Mouse (Mus musculus) G1E (cell line): ENCODE measurements around the gene Hnrnpl. TPM values are rescaled to one million over a fixed set of nuclear protein-coding genes. Genes with fewer than 3 reads are reported as not detected.
"Not testable (repeated sequence)": the region's sequence is repeated elsewhere in the genome, so short reads cannot be mapped to it uniquely, and the experiment has no call there.

Experiments
- ATAC-seq: 2 replicates; pipeline ENCODE4 v1.8.0; 2016; ENCODE audit warnings: mild to moderate bottlenecking; ENCODE audit not compliant: insufficient number of reproducible peaks, poor library complexity, low FRiP score, severe bottlenecking; ENCODE audit errors: extremely low read depth
- DNase-seq: peaks from one replicate; pipeline ENCODE4 v3.0.0; 2012; ENCODE audit warnings: low spot score
- H3K27me3 ChIP-seq: 2 replicates; pipeline ENCODE4 v1.6.1; 2012; ENCODE audit warnings: mild to moderate bottlenecking, low read length, inconsistent platforms; ENCODE audit not compliant: insufficient read depth
- H3K36me3 ChIP-seq: replicated peaks from 2 replicates; pipeline ENCODE3; 2012; ENCODE audit warnings: mild to moderate bottlenecking, inconsistent platforms
- H3K4me1 ChIP-seq: 2 replicates; pipeline ENCODE4 v1.6.1; 2012; ENCODE audit warnings: low read depth, low read length, inconsistent platforms, mixed read lengths; ENCODE audit not compliant: insufficient read depth
- H3K4me3 ChIP-seq: 2 replicates; pipeline ENCODE4 v1.5.1; 2012; ENCODE audit warnings: low read depth, mild to moderate bottlenecking, inconsistent platforms, low read length, moderate library complexity, mixed read lengths
- H3K9me3 ChIP-seq: replicated peaks from 2 replicates; pipeline ENCODE4 v1.6.1; 2012; ENCODE audit warnings: inconsistent platforms
- CTCF ChIP-seq: IDR thresholded peaks from 2 replicates; pipeline ENCODE4 v1.5.1; 2012; ENCODE audit warnings: low read depth, low read length, inconsistent platforms, mixed read lengths
- GATA1 ChIP-seq: IDR thresholded peaks from 2 replicates; pipeline ENCODE4 v1.6.1; 2012; ENCODE audit warnings: borderline replicate concordance, low read length, inconsistent platforms, mixed read lengths
- GATA2 ChIP-seq: IDR thresholded peaks from 2 replicates; pipeline ENCODE4 v1.6.1; 2012; ENCODE audit warnings: low read depth, low read length, inconsistent platforms, borderline replicate concordance
- POLR2AphosphoS5 ChIP-seq: IDR thresholded peaks from 2 replicates; pipeline ENCODE4 v1.6.1; 2012; ENCODE audit warnings: low read depth, low read length, inconsistent platforms; ENCODE audit not compliant: insufficient replicate concordance
- TAL1 ChIP-seq: conservative IDR thresholded peaks from 2 replicates; pipeline ENCODE4 v1.6.1; 2012; ENCODE audit warnings: low read depth, low read length, inconsistent platforms, mixed read lengths
- polyA plus RNA-seq: library from polyadenylated mRNA; stranded (reverse); fragments of >175 nt; gene quantifications from 2 replicates; pipeline ENCODE4 v1.2.3, GENCODE M21; 2012
- total RNA-seq, 2 experiments: library from RNA; stranded (forward) in 1 of 2; stranded (reverse) in 1 of 2; fragments of 200-1000 nt in 1 of 2; fragments of >200 nt in 1 of 2; fragmentation: Nextera tagmentation in 1 of 2; gene quantifications; 2 replicates each; pipeline ENCODE4 v1.2.3; 2014 to 2017

Hnrnpl gene
- total and polyA plus RNA-seq, 3 experiments: 279 to 470 (median 430) TPM

DNA sequence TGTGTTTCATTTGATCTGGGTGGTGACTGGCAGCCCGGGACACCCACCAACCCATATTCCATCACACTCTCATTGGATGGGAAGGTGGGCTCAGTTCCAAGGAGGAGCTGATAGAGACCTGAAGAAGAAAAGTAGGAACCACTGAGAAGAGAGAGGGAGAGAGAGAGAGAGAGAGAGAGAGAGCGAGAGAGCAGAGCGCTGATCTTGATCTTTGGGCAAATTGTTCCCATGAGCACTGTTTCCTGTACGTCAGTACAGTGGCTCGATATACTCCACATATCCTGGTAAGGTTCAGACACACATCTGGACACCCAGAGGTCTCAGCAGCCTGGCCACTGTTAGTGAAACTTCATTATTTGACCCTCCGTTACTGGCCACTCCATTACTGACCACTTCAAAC, 55.2 kb downstream of the Hnrnpl start, which contains the start of gene Lgals7:
TSS of gene Lgals7 (plus strand) at position 314 of the 400 bp plus-strand sequence.
- peaks cover 47% of the 10 kb centered on the region for H3K4me1 ChIP-seq
- no peaks in the 10 kb centered on the region; the same call in 1 of the 2 replicates for H3K27me3 ChIP-seq
- H3K9me3 ChIP-seq: peaks cover 4% of the 10 kb centered on the region
- TF ChIP-seq CTCF (no peak), TAL1 (no peak), POLR2AphosphoS5 (no peak), GATA2 (no peak), GATA1 (no peak)
- H3K4me3 ChIP-seq: no peak within 1 kb of the TSS
- DNase-seq: no peak
- ATAC-seq: no peak
- H3K36me3 ChIP-seq: no peaks in the 10 kb centered on the region

DNA sequence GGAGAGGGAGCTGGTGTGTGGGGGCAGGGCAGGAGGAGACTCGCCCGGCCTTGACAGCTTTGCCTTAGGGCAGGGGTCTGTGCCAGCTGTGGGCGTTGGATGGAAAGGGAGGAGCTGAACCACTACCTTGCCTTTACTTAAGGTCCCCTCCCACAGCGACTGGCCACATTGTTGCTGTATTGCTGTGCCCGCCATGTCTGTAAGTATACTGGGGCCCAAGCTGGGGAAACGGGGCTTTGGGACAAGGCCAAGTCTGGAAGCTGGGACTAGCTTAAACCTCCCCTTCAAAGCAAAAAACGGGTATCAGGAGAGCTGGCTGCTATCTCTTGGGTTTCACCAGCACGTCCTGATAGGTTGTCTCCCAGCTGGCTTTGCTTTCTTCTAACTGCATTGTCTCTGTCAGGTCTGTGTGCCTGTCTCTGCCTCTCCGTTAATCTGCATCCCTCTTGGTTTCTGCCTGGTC, 56.0 kb downstream of the Hnrnpl start:
- no peak for ATAC-seq
- Histone ChIP-seq H3K4me3 (no peak overlapping the region), H3K27me3 (no peaks in the 10 kb centered on the region; the same call in 1 of the 2 replicates), H3K36me3 (no peaks in the 10 kb centered on the region), H3K4me1 (peaks cover 47% of the 10 kb centered on the region), H3K9me3 (peaks cover 4% of the 10 kb centered on the region)
- TF ChIP-seq GATA1: no peak
- no peak for TF ChIP-seq CTCF
- no peak for TF ChIP-seq GATA2
- TF ChIP-seq TAL1: no peak
- no peak for TF ChIP-seq POLR2AphosphoS5
- no peak for DNase-seq

DNA sequence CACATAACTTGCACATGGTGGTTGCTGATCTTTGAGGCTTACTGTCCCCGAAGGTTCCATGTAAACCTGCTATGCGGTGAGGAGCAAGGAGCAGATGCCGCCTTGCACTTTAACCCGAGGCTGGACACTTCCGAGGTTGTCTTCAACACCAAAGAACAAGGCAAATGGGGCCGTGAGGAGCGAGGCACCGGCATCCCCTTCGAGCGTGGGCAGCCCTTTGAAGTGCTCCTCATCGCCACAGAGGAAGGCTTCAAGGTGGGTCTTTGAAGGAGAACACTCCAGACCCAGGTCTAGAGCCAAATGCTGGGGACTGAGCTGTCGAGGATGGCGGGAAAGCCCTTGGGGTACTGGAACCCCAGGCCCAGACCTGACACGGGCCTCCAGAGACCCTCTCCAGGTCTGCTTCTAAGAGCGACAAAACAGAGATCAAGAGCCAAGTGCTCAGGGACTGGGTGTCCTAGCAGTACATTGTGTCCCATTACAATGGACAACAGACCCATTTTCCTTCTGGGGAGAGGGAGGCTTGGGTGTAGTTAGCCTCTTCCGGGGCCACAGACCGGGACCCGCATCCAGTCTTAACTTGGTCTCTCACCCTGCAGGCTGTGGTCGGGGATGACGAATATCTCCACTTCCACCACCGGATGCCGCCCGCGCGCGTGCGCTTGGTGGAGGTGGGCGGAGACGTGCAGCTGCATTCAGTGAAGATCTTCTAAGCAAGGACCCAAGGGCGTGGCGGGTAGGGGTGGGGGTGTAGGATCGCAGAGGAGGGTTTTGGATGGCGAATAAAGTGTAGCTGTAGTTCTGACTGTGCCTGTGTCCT, 57.4 kb downstream of the Hnrnpl start:
- Histone ChIP-seq H3K36me3 (no peaks in the 10 kb centered on the region), H3K4me3 (peak overlapping the region; percentile 64; the same call in 1 of the 2 replicates), H3K9me3 (peaks cover 4% of the 10 kb centered on the region), H3K4me1 (peaks cover 47% of the 10 kb centered on the region), H3K27me3 (no peaks in the 10 kb centered on the region; the same call in 1 of the 2 replicates)
- ATAC-seq: peak; percentile 89
- peak; percentile 95 for DNase-seq
- TF ChIP-seq GATA1 (no peak), GATA2 (no peak)

DNA sequence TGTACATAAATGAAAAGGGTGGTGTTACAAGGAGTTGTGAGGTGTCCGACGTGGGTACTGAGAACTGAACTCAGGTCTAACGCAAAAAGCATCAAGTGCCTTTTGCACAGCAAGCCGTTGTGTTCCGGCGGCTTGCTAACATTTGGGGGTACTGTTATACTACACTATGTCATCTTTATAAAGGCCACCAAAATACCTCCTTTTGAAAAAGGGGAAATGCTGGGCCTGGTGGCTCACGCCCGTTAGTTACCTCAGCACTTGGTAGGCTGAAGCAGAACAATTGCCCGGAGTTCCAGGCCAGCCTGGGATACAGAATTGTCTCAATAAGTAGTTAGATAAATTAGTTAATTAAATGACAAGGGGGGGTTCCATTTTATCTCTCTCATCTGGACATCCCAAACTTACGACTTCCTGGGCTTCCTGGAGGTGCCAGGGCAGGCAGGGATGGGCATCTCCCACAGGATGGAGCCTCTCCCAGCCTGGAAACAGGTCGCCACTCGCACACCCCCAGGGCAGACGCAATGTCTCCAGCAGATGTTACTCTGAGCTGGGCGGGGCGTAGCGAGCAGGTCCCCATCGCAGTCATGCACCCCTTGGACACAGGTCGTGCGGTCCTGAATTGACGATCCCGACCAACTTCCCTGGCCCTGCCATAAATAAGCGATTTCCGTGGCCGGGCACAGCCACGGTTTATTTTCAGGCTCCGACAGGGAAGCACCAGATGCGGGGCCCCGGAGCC, 58.6 kb downstream of the Hnrnpl start:
- Histone ChIP-seq H3K9me3 (no peaks in the 10 kb centered on the region), H3K4me1 (peaks cover 47% of the 10 kb centered on the region), H3K36me3 (no peaks in the 10 kb centered on the region), H3K27me3 (no peaks in the 10 kb centered on the region; the same call in 1 of the 2 replicates), H3K4me3 (peak overlapping the region; percentile 63; the same call in 1 of the 2 replicates)
- DNase-seq (no peak), ATAC-seq (no peak)
- TF ChIP-seq GATA2: no peak
- no peak for TF ChIP-seq CTCF
- no peak for TF ChIP-seq TAL1
- TF ChIP-seq POLR2AphosphoS5: no peak

DNA sequence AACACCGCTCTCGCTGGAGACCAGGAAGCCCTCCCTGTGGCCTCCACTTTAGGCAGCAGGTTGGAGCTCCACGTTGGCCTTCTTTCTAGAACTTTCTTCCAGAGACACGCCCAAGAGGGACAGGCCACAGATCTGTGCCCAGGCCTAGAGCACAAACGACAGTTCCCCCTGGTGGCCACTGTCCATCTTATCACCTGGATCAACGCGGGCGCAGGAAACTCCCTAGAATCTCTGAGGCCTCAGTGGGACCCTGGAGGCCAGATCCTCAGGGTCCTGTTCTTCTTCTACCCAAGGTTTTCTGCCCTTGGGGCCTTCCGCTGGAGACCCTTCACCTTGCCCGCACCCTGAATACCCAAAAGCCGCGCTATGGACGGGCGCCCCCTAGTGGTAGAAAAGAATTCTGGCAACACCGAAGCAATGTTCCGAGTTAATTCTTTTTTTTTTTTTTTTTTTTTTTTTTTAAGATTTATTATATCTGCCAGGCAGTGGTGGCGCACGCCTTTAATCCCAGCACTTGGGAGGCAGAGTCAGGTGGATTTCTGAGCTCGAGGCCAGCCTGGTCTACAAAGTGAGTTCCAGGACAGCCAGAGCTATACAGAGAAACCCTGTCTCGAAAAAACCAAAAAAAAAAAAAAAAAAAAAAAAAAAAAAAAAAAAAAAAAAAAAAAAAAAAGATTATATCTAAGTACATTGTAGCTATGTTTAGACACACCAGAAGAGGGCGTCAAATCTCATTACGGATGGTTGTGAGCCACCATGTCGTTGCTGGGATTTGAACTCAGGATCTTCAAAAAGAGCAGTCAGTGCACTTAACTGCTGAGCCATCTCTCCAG, 59.4 kb downstream of the Hnrnpl start:
- H3K4me3 ChIP-seq: peak overlapping the region; percentile 63; the same call in 1 of the 2 replicates
- peak; percentile 29; the same call in 1 of the 2 replicates for ATAC-seq

DNA sequence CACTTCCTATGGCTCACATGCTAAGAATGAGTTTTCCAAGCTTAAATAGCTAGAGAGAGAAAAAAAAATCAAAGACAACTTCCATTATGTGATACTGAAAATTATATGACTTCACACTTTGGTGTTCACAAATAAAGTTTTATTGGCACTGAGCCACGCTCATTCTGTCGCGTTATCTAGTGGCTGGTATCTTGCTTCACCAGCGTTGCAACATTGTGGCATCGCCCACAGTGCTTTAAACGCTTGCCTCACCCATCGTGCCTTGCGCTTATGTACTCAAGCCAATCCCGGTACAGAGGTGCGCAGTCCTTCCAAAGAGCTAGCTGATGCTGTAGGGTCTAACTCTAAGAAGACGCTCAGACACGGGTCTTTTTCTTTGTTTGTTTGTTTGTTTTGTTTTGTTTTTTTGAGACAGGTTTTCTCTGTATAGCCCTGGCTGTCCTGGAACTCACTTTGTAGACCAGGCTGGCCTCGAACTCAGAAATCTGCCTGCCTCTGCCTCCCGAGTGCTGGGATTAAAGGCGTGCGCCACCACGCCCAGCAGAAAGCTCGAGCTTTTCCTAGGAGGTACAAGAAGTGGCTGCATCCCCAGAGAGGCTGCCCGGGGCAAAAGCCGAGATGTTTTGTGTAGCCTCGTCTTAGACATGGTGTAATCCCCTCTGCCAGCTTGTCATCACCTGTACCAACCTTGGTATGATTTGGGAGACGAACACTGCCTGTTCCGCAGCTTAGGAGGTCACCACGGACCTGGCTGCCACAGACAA, 62.7 kb downstream of the Hnrnpl start:
- Histone ChIP-seq H3K4me3 (no peak overlapping the region), H3K27me3 (peaks cover 5% of the 10 kb centered on the region; the same call in 1 of the 2 replicates), H3K36me3 (no peaks in the 10 kb centered on the region), H3K9me3 (no peaks in the 10 kb centered on the region), H3K4me1 (peaks cover 15% of the 10 kb centered on the region)
- ATAC-seq: no peak
- DNase-seq: no peak
- TF ChIP-seq POLR2AphosphoS5 (no peak), TAL1 (no peak), CTCF (no peak), GATA2 (no peak), GATA1 (no peak)

More for the DNA sequence above, 59.4 kb downstream of the Hnrnpl start:
- not testable (repeated sequence) for H3K27me3 ChIP-seq, H3K36me3 ChIP-seq, H3K9me3 ChIP-seq
- peak; percentile 58 for TF ChIP-seq CTCF
- H3K4me1 ChIP-seq: peaks cover 46% of the 10 kb centered on the region
- DNase-seq: peak; percentile 66

Other genes starting within 250 kb of the Hnrnpl start
- gene Samd4b, start 210.4 kb upstream of the Hnrnpl start, total RNA-seq (2014; fragmentation: Nextera tagmentation): 62.7 and 75.9 TPM in 2 replicates
- 3.8 and 4.4 TPM in 2 replicates for gene Samd4b, start 210.4 kb upstream of the Hnrnpl start, total RNA-seq (2017)
- 88.8 and 104 TPM in 2 replicates for gene Samd4b, start 210.4 kb upstream of the Hnrnpl start, polyA plus RNA-seq
- gene Pak4, start 210.4 kb upstream of the Hnrnpl start, total RNA-seq (2014; fragmentation: Nextera tagmentation): 13.2 and 16.0 TPM in 2 replicates
- gene Pak4, start 210.4 kb upstream of the Hnrnpl start, total RNA-seq (2017): 5.6 and 6.4 TPM in 2 replicates
- gene Pak4, start 210.4 kb upstream of the Hnrnpl start, polyA plus RNA-seq: 72.6 and 85.1 TPM in 2 replicates
- not detected in 2 replicates for gene Acp7, start 177.2 kb upstream of the Hnrnpl start, total RNA-seq (2014; fragmentation: Nextera tagmentation)
- gene Acp7, start 177.2 kb upstream of the Hnrnpl start, total RNA-seq (2017): 0.11 TPM in 1 of 2 replicates, not detected in the other
- not detected in 2 replicates for gene Acp7, start 177.2 kb upstream of the Hnrnpl start, polyA plus RNA-seq
- not detected in 2 replicates for gene Fbxo27, start 115.7 kb upstream of the Hnrnpl start, total RNA-seq (2014; fragmentation: Nextera tagmentation)
- not detected in 2 replicates for gene Fbxo27, start 115.7 kb upstream of the Hnrnpl start, total RNA-seq (2017)
- not detected in 2 replicates for gene Fbxo27, start 115.7 kb upstream of the Hnrnpl start, polyA plus RNA-seq
- not detected in 2 replicates for gene Fbxo17, start 91.7 kb upstream of the Hnrnpl start, total RNA-seq (2014; fragmentation: Nextera tagmentation)
- gene Fbxo17, start 91.7 kb upstream of the Hnrnpl start, total RNA-seq (2017): 0.27 TPM in 1 of 2 replicates, not detected in the other
- gene Fbxo17, start 91.7 kb upstream of the Hnrnpl start, polyA plus RNA-seq: not detected in 2 replicates
- 12.3 and 14.2 TPM in 2 replicates for gene Mrps12, start 66.7 kb upstream of the Hnrnpl start, total RNA-seq (2014; fragmentation: Nextera tagmentation)
- 24.8 and 33.9 TPM in 2 replicates for gene Mrps12, start 66.7 kb upstream of the Hnrnpl start, total RNA-seq (2017)
- gene Mrps12, start 66.7 kb upstream of the Hnrnpl start, polyA plus RNA-seq: 217 and 283 TPM in 2 replicates
- gene Sars2, start 66.5 kb upstream of the Hnrnpl start, total RNA-seq (2014; fragmentation: Nextera tagmentation): 10.1 and 17.1 TPM in 2 replicates
- gene Sars2, start 66.5 kb upstream of the Hnrnpl start, total RNA-seq (2017): 9.1 and 10.0 TPM in 2 replicates
- 33.4 and 41.5 TPM in 2 replicates for gene Sars2, start 66.5 kb upstream of the Hnrnpl start, polyA plus RNA-seq
- gene Ccer2, start 52.4 kb upstream of the Hnrnpl start, total RNA-seq (2014; fragmentation: Nextera tagmentation): not detected in 2 replicates
- not detected in 2 replicates for gene Ccer2, start 52.4 kb upstream of the Hnrnpl start, total RNA-seq (2017)
- not detected in 2 replicates for gene Ccer2, start 52.4 kb upstream of the Hnrnpl start, polyA plus RNA-seq
- gene Sirt2, start 41.8 kb upstream of the Hnrnpl start, total RNA-seq (2014; fragmentation: Nextera tagmentation): 50.1 and 60.0 TPM in 2 replicates
- gene Sirt2, start 41.8 kb upstream of the Hnrnpl start, total RNA-seq (2017): 34.1 and 36.4 TPM in 2 replicates
- 103 and 114 TPM in 2 replicates for gene Sirt2, start 41.8 kb upstream of the Hnrnpl start, polyA plus RNA-seq
- gene Nfkbib, start 41.0 kb upstream of the Hnrnpl start, total RNA-seq (2014; fragmentation: Nextera tagmentation): 21.1 and 30.4 TPM in 2 replicates
- gene Nfkbib, start 41.0 kb upstream of the Hnrnpl start, total RNA-seq (2017): 9.5 and 10.7 TPM in 2 replicates
- gene Nfkbib, start 41.0 kb upstream of the Hnrnpl start, polyA plus RNA-seq: 109 and 136 TPM in 2 replicates
- 1.8 TPM in 1 of 2 replicates, not detected in the other for gene Rinl, start 19.6 kb upstream of the Hnrnpl start, total RNA-seq (2014; fragmentation: Nextera tagmentation)
- 1.2 and 1.4 TPM in 2 replicates for gene Rinl, start 19.6 kb upstream of the Hnrnpl start, total RNA-seq (2017)
- 1.4 and 1.8 TPM in 2 replicates for gene Rinl, start 19.6 kb upstream of the Hnrnpl start, polyA plus RNA-seq
- 102 and 127 TPM in 2 replicates for gene Ech1, start 16.7 kb downstream of the Hnrnpl start, total RNA-seq (2014; fragmentation: Nextera tagmentation)
- 78.5 and 94.3 TPM in 2 replicates for gene Ech1, start 16.7 kb downstream of the Hnrnpl start, total RNA-seq (2017)
- gene Ech1, start 16.7 kb downstream of the Hnrnpl start, polyA plus RNA-seq: 12.9 and 33.1 TPM in 2 replicates
- gene Lgals4, start 25.3 kb downstream of the Hnrnpl start, total RNA-seq (2014; fragmentation: Nextera tagmentation): 0.87 and 3.0 TPM in 2 replicates
- gene Lgals4, start 25.3 kb downstream of the Hnrnpl start, total RNA-seq (2017): 1.9 and 3.4 TPM in 2 replicates
- 0.22 and 0.68 TPM in 2 replicates for gene Lgals4, start 25.3 kb downstream of the Hnrnpl start, polyA plus RNA-seq
- 3.0 TPM in 1 of 2 replicates, not detected in the other for gene Lgals7, start 55.3 kb downstream of the Hnrnpl start, total RNA-seq (2014; fragmentation: Nextera tagmentation)
- 0.27 and 0.76 TPM in 2 replicates for gene Lgals7, start 55.3 kb downstream of the Hnrnpl start, total RNA-seq (2017)
- 0.49 and 0.68 TPM in 2 replicates for gene Lgals7, start 55.3 kb downstream of the Hnrnpl start, polyA plus RNA-seq
- not detected in 2 replicates for gene Capn12, start 72.9 kb downstream of the Hnrnpl start, total RNA-seq (2014; fragmentation: Nextera tagmentation)
- gene Capn12, start 72.9 kb downstream of the Hnrnpl start, total RNA-seq (2017): 0.12 and 0.22 TPM in 2 replicates
- gene Capn12, start 72.9 kb downstream of the Hnrnpl start, polyA plus RNA-seq: 0.02 TPM in 1 of 2 replicates, not detected in the other
- gene Actn4, start 153.8 kb downstream of the Hnrnpl start, total RNA-seq (2014; fragmentation: Nextera tagmentation): 119 and 121 TPM in 2 replicates
- gene Actn4, start 153.8 kb downstream of the Hnrnpl start, total RNA-seq (2017): 28.1 and 30.3 TPM in 2 replicates
- 259 and 260 TPM in 2 replicates for gene Actn4, start 153.8 kb downstream of the Hnrnpl start, polyA plus RNA-seq
- 280 and 322 TPM in 2 replicates for gene Eif3k, start 173.3 kb downstream of the Hnrnpl start, total RNA-seq (2014; fragmentation: Nextera tagmentation)
- 377 and 459 TPM in 2 replicates for gene Eif3k, start 173.3 kb downstream of the Hnrnpl start, total RNA-seq (2017)
- gene Eif3k, start 173.3 kb downstream of the Hnrnpl start, polyA plus RNA-seq: 91.7 and 199 TPM in 2 replicates
- 9.6 and 15.9 TPM in 2 replicates for gene Map4k1, start 173.5 kb downstream of the Hnrnpl start, total RNA-seq (2014; fragmentation: Nextera tagmentation)
- gene Map4k1, start 173.5 kb downstream of the Hnrnpl start, total RNA-seq (2017): 9.1 and 16.1 TPM in 2 replicates
- 58.0 and 67.4 TPM in 2 replicates for gene Map4k1, start 173.5 kb downstream of the Hnrnpl start, polyA plus RNA-seq